Mouse (Mus musculus) layer of hippocampus, adult 9-11 months (tissue): Measurements from ENCODE around the gene Gm11232.
A peak's percentile ranks its signal among the peaks of the same experiment; 100 is the strongest.

Source experiments
- DNase-seq: peaks from one replicate; pipeline ENCODE4 v3.0.0; 2022

Gm11232 gene

DNA sequence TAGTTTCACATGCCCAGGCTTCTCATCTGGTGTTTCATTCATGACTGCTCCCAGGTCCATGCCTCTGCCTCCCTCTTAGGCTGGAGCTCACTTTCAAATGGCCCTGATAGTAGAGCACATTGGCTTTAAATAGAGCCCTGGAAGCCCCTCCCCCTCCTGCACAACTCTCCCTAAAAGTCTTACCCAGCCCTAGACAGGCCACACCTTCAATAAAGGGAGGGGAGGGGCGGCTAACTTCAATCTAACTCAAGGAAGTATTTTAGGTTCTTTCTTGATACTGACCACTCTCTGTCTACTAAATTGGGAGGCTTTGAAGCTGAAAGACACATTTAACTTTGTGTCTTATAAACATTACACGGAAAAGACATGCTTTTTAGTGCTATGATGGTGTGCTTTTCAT lies at the start of gene Gm11232:
Gene Gm11232, minus strand, starts transcription at position 101 of the 400 bp plus-strand sequence.
- no peak for DNase-seq

- DNase-seq: no peak
These were observed 48.3 kb upstream of the Gm11232 start for GRCm38 (mm10) chr4:71805977-71806534.

DNA sequence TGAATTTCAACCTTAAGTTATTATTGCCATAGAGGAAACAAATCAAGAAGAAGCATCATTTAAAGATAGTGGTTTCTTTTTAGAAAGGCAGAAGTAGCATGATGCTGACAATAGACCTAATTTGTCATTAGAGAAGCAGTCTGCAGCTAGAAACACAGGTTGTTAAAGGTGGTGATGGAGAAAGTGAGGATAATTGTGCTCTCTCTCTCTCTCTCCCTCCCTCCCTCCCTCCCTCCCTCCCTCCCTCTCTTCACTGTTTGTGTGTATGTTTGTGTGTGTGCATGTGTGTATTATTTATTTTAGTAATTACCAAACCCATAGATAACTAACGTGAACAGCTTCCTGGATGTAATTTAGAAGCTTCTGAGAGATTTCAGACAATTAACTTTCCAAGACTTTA lies 7.8 kb upstream of the Gm11232 start:
- DNase-seq: no peak

DNA sequence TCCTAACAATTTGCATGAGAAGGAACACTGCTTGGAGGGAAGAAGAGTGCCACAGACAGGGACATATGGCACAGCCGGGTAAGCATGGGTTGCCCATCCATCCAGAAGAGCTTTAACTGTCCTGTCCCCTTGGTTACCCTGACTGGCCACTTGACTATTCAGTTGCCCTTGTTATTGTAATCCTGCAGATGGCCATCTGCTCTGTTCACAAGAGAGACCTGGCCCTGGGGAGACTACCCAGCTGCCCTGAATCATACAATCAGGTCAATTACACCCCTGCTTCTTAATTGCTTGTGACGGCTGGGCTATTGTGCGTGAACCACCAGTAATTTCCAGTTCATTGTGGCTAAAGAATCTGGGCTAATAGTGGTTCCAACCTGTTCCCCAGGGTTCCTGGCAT lies 7.3 kb upstream of the Gm11232 start:
- peak; percentile 4 for DNase-seq

GRCm38 (mm10) chr4:71756441-71757221 lies 1.1 kb downstream of the Gm11232 start:
- no peak for DNase-seq

- DNase-seq: no peak
These were observed 12.0 kb downstream of the Gm11232 start for GRCm38 (mm10) chr4:71745741-71746140.

DNA sequence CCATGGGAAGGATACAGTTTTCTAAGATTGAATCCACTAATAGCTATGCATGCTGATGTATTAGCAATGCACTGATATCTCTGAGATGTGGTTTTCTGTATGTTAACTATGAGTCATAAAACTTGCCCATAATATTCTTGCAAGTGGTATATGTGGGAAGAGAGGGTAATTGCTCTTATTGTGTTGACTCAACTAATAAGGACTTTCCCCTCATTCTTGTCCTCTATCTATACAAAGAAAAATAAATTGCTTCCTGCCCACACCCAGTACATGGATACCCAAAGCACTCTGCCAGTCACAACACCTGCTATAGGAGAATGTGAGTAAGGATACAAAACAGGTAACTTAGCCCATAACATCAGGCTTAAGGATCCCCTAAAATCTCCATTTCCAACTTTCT lies 21.2 kb downstream of the Gm11232 start:
- DNase-seq: no peak

DNA sequence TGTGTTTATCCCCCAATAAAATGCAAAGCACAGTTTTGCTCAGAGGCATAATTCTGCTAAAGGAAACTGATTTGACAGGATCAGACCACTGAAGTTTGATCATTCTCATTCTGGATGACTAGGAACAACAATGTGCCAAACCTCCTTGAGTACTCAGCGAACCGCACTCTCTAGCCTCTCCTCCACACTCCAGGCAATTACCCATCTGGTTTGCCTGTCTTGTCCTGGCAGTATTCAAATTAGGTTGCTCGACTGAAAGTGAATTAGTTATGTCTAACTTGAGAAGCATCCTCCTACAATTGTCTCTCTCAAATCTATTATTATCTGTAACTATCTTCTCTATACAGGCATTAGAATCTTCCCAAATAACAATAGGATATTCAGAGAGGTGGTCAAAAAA lies 22.5 kb downstream of the Gm11232 start:
- DNase-seq: no peak

- DNase-seq: no peak
These were observed 28.4 kb downstream of the Gm11232 start for GRCm38 (mm10) chr4:71729401-71729800.

- DNase-seq: no peak
These were observed 30.2 kb downstream of the Gm11232 start for GRCm38 (mm10) chr4:71727611-71728010.

GRCm38 (mm10) chr4:71727056-71727455 lies 30.7 kb downstream of the Gm11232 start:
- no peak for DNase-seq

GRCm38 (mm10) chr4:71725889-71726288 lies 31.9 kb downstream of the Gm11232 start:
- DNase-seq: no peak
